8 mouse cellular contexts compared by ENCODE assay signal in genomic region chr7:113048097-113048795, GRCm38 (mm10).
DNase-seq lines count a peak whose midpoint lies in the region; ATAC-seq and TF ChIP-seq lines count a peak whose summit lies in the region.

No protein-coding gene starts in this region.

- H3K4me3 ChIP-seq in ES-Bruce4 (ENCODE audit: low read depth, low read length), result 0 out of 2 replicates have a peak overlapping the region, but pooled peaks have one; percentile 11
- no peak overlapping the region for H3K4me3 ChIP-seq in forebrain, embryonic 11.5 days (ENCODE audit: low read depth, low read length)
- H3K4me3 ChIP-seq in neural tube, embryonic 11.5 days (ENCODE audit: low read depth, low read length), result no peak overlapping the region

- no peak for TF ChIP-seq CTCF in ES-Bruce4 (IDR thresholded peaks at IDR 0.05; ENCODE audit: low read depth, low read length)
- TF ChIP-seq CTCF in Patski (IDR thresholded peaks at IDR 0.05), result no peak

- peak overlapping the region; percentile 90 for H3K27ac ChIP-seq in ES-Bruce4 (ENCODE audit: insufficient read depth, low read length)
- no peak overlapping the region for H3K27ac ChIP-seq in forebrain, embryonic 11.5 days (ENCODE audit: low read depth, low read length)
- H3K27ac ChIP-seq in neural tube, embryonic 11.5 days (ENCODE audit: low read depth, low read length), result no peak overlapping the region; the same call in 1 of the 2 replicates

- peak; percentile 85 for DNase-seq in Patski (ENCODE audit: low read depth, low spot score)
- peak; percentile 56 for DNase-seq in forebrain, embryonic 11.5 days (ENCODE audit: low spot score)
- peak; percentile 19 to 28 for DNase-seq in layer of hippocampus, postnatal 10 days (ENCODE audit: low spot score in 2 of 2)
- peak; percentile 53 for DNase-seq in neural tube, embryonic 11.5 days (ENCODE audit: low spot score)
- no peak for DNase-seq in kidney, postnatal 10 days
- DNase-seq in urinary bladder, postnatal 25 days (ENCODE audit: low spot score), result no peak

- H3K27me3 ChIP-seq in ES-Bruce4 (ENCODE audit: control insufficient read depth, insufficient read depth, low read length, poor library complexity, severe bottlenecking) (no peaks in the 10 kb centered on the region), Patski (no peaks in the 10 kb centered on the region)
- no peaks in the 10 kb centered on the region for H3K27me3 ChIP-seq in forebrain, embryonic 11.5 days (ENCODE audit: control insufficient read depth, insufficient read depth, low read length)
- no peaks in the 10 kb centered on the region for H3K27me3 ChIP-seq in neural tube, embryonic 11.5 days (ENCODE audit: control insufficient read depth, insufficient read depth, low read length)

- ATAC-seq in Patski, result peak; percentile 78
- no peak for ATAC-seq in forebrain, embryonic 11.5 days (replicated peaks; ENCODE audit: low FRiP score)
- peak; percentile 82 for ATAC-seq in neural tube, embryonic 11.5 days (ENCODE audit: insufficient read depth, low FRiP score, low TSS enrichment)
- ATAC-seq in inflammation-experienced regulatory T-cells, adult 6 months, result no peak

- CTCF ChIA-PET in Patski (lab: Charles Lee), result interaction anchor here (0.6 kb wide), 1 partner anchor 62 kb away, joined by 3 read pairs; no protein-coding TSS in a partner anchor

- H3K4me1 ChIP-seq in ES-Bruce4 (ENCODE audit: control insufficient read depth, insufficient read depth, low read length), result peaks cover 6% of the 10 kb centered on the region
- peaks cover 9% of the 10 kb centered on the region; the same call in 1 of the 2 replicates for H3K4me1 ChIP-seq in forebrain, embryonic 11.5 days (replicated peaks; ENCODE audit: control insufficient read depth, insufficient read depth, low read length)
- H3K4me1 ChIP-seq in neural tube, embryonic 11.5 days (ENCODE audit: control insufficient read depth, insufficient read depth, low read length), result no peaks in the 10 kb centered on the region

- POLR2A ChIA-PET in Patski (lab: Charles Lee), result no interaction called here

- 0 out of 2 replicates have a peak, but pooled peaks cover 4% of the 10 kb centered on the region for H3K9me3 ChIP-seq in ES-Bruce4 (replicated peaks; ENCODE audit: control insufficient read depth, insufficient read depth, low read length, poor library complexity, severe bottlenecking)
- no peaks in the 10 kb centered on the region for H3K9me3 ChIP-seq in forebrain, embryonic 11.5 days (ENCODE audit: control insufficient read depth, low read length)
- no peaks in the 10 kb centered on the region for H3K9me3 ChIP-seq in neural tube, embryonic 11.5 days (ENCODE audit: control insufficient read depth, low read length)

- H3K9ac ChIP-seq in ES-Bruce4 (ENCODE audit: low read depth, poor library complexity, severe bottlenecking), result 0 out of 2 replicates have a peak overlapping the region, but pooled peaks have one; percentile 2
- no peak overlapping the region for H3K9ac ChIP-seq in forebrain, embryonic 11.5 days (ENCODE audit: low read length)
- H3K9ac ChIP-seq in neural tube, embryonic 11.5 days (ENCODE audit: low read length), result no peak overlapping the region

- in situ Hi-C loops in Patski (cut with MboI; ENCODE audit: low pct_unique_long_range_greater_than_20kb), result loop anchor here (5.0 kb wide), 1 partner anchor 126 kb away; no protein-coding TSS in a partner anchor

- H3K36me3 ChIP-seq in ES-Bruce4 (ENCODE audit: control insufficient read depth, insufficient read depth, low read length, poor library complexity, severe bottlenecking), result no peaks in the 10 kb centered on the region
- H3K36me3 ChIP-seq in forebrain, embryonic 11.5 days (ENCODE audit: control insufficient read depth, insufficient read depth, low read length), result no peaks in the 10 kb centered on the region
- H3K36me3 ChIP-seq in neural tube, embryonic 11.5 days (ENCODE audit: control insufficient read depth, insufficient read depth, low read length), result no peaks in the 10 kb centered on the region

- 41% methylated on average over 4 of the region's 4 CpGs for WGBS in forebrain, embryonic 11.5 days
- WGBS in neural tube, embryonic 11.5 days, result 55% methylated on average over 4 of the region's 4 CpGs

- TF ChIP-seq EP300 in ES-Bruce4 (IDR thresholded peaks at IDR 0.05; ENCODE audit: insufficient read depth, low read depth, low read length), result peak; percentile 91

- no peak for TF ChIP-seq POLR2A in ES-Bruce4 (IDR thresholded peaks at IDR 0.05; ENCODE audit: insufficient read depth, low read length)

- H3K4me2 ChIP-seq in forebrain, embryonic 11.5 days (ENCODE audit: low read depth, low read length, severe bottlenecking), result no peak overlapping the region
- H3K4me2 ChIP-seq in neural tube, embryonic 11.5 days (ENCODE audit: low read depth), result no peak overlapping the region

Comparison
In these comparisons a context has a peak if more than half of its experiments do, and no peak if none do; other contexts are left out.
1. ATAC-seq: peak in Patski (single experiment) and neural tube, embryonic 11.5 days (single experiment); none in forebrain, embryonic 11.5 days (single experiment) and inflammation-experienced regulatory T-cells, adult 6 months (single experiment).
2. DNase-seq: peak in Patski (single experiment), forebrain, embryonic 11.5 days (single experiment), layer of hippocampus, postnatal 10 days (2 of 2) and neural tube, embryonic 11.5 days (single experiment); none in kidney, postnatal 10 days (single experiment) and urinary bladder, postnatal 25 days (single experiment).